In the genomic region with DNA sequence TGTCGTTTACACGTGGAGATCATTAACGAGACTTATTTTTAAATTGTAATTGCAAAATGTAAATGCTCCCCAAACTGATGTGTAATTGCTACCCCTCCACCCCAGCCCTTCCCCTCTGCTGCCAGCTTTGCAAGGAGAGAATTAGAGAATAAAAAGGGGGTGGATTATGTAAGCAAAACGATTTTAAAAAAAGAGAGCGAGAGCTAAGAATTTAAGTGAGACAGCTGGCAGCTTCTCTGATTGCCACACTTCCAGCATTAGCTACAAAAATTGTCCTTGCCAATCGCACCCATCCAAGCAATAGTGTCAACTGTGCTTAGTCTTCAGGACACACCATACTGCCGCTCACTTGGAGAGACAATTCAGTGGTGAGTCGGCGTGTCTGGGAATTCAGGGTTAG, we compare ENCODE assay signal across 17 mouse cellular contexts.
A peak's percentile ranks its signal among the peaks of the same experiment; 100 is the strongest.
DNase-seq lines count a peak whose midpoint lies in the region; ATAC-seq and TF ChIP-seq lines count a peak whose summit lies in the region.
"Had no signal": no experiment of that assay in that cellular context is flagged by ENCODE, and none has a peak within 500 bp of the region (broad histone marks: within the 10 kb centered on the region; RNA-seq: fewer than 3 reads in every experiment).

No protein-coding gene starts in this region.

- H3K27me3 ChIP-seq in forebrain, embryonic 15.5 days: no peaks in the 10 kb centered on the region
- H3K27me3 ChIP-seq in forebrain, embryonic 10.5 days (ENCODE audit: poor library complexity, severe bottlenecking): no peaks in the 10 kb centered on the region
- no peaks in the 10 kb centered on the region for H3K27me3 ChIP-seq in midbrain, embryonic 15.5 days (replicated peaks)
- H3K27me3 ChIP-seq in midbrain, embryonic 10.5 days (ENCODE audit: low read depth, poor library complexity, severe bottlenecking): no peaks in the 10 kb centered on the region
- H3K27me3 ChIP-seq: midbrain, embryonic 12.5 days had no signal

- no peak for TF ChIP-seq CTCF in olfactory bulb, adult 2 months (IDR thresholded peaks at IDR 0.05; ENCODE audit: insufficient read depth, low read depth, low read length)
- TF ChIP-seq CTCF in gastrocnemius, adult 2 months (IDR thresholded peaks at IDR 0.05): no peak

- H3K27ac ChIP-seq in forebrain, embryonic 15.5 days (replicated peaks): peak overlapping the region; percentile 55
- H3K27ac ChIP-seq in forebrain, embryonic 10.5 days: no peak overlapping the region
- H3K27ac ChIP-seq in midbrain, embryonic 15.5 days: 0 out of 2 replicates have a peak overlapping the region, but pooled peaks have one; percentile 32
- no peak overlapping the region for H3K27ac ChIP-seq in midbrain, embryonic 10.5 days (replicated peaks)
- H3K27ac ChIP-seq in olfactory bulb, adult 2 months (ENCODE audit: insufficient read depth, low read depth, low read length): peak overlapping the region; percentile 59; the same call in 1 of the 2 replicates
- H3K27ac ChIP-seq in gastrocnemius, adult 2 months: no peak overlapping the region
- H3K27ac ChIP-seq: hindbrain, postnatal 0 days; midbrain, embryonic 12.5 days had no signal

- H3K9me3 ChIP-seq in forebrain, embryonic 15.5 days: no peaks in the 10 kb centered on the region
- no peaks in the 10 kb centered on the region for H3K9me3 ChIP-seq in forebrain, embryonic 10.5 days
- H3K9me3 ChIP-seq in midbrain, embryonic 15.5 days: no peaks in the 10 kb centered on the region
- H3K9me3 ChIP-seq in midbrain, embryonic 10.5 days (replicated peaks): no peaks in the 10 kb centered on the region
- H3K9me3 ChIP-seq: midbrain, embryonic 12.5 days had no signal

- 0 out of 2 replicates have a peak, but pooled peaks have one; percentile 41 for ATAC-seq in forebrain, embryonic 15.5 days (replicated peaks)
- ATAC-seq in midbrain, embryonic 15.5 days (replicated peaks): no peak
- ATAC-seq: hindbrain, postnatal 0 days had no signal

- peaks cover 17% of the 10 kb centered on the region for H3K4me1 ChIP-seq in forebrain, embryonic 15.5 days
- H3K4me1 ChIP-seq in forebrain, embryonic 10.5 days: peaks cover 8% of the 10 kb centered on the region; the same call in 1 of the 2 replicates
- H3K4me1 ChIP-seq in midbrain, embryonic 15.5 days: peaks cover 5% of the 10 kb centered on the region; the same call in 1 of the 2 replicates
- H3K4me1 ChIP-seq in midbrain, embryonic 10.5 days: no peaks in the 10 kb centered on the region
- peaks cover 6% of the 10 kb centered on the region for H3K4me1 ChIP-seq in olfactory bulb, adult 2 months (ENCODE audit: control insufficient read depth, insufficient read depth, low read length)
- H3K4me1 ChIP-seq: midbrain, embryonic 12.5 days had no signal

- no peak overlapping the region for H3K9ac ChIP-seq in forebrain, embryonic 15.5 days (replicated peaks)
- H3K9ac ChIP-seq in midbrain, embryonic 15.5 days: no peak overlapping the region
- H3K9ac ChIP-seq: lung, embryonic 14.5 days; midbrain, embryonic 12.5 days had no signal

- WGBS in forebrain, embryonic 15.5 days: 37% methylated on average over 9 of the region's 9 CpGs
- WGBS in forebrain, embryonic 10.5 days: 90% methylated on average over 9 of the region's 9 CpGs
- 78% methylated on average over 9 of the region's 9 CpGs for WGBS in midbrain, embryonic 15.5 days
- 92% methylated on average over 9 of the region's 9 CpGs for WGBS in midbrain, embryonic 10.5 days
- 26% methylated on average over 9 of the region's 9 CpGs for WGBS in olfactory bulb, adult 2 months

- no peak overlapping the region for H3K4me3 ChIP-seq in forebrain, embryonic 15.5 days
- no peak overlapping the region for H3K4me3 ChIP-seq in forebrain, embryonic 10.5 days
- no peak overlapping the region for H3K4me3 ChIP-seq in midbrain, embryonic 15.5 days
- no peak overlapping the region for H3K4me3 ChIP-seq in midbrain, embryonic 10.5 days
- H3K4me3 ChIP-seq in olfactory bulb, adult 2 months (ENCODE audit: insufficient read depth, low read depth, low read length): no peak overlapping the region
- no peak overlapping the region for H3K4me3 ChIP-seq in gastrocnemius, adult 2 months
- H3K4me3 ChIP-seq: midbrain, embryonic 12.5 days had no signal

- no peak for DNase-seq in forebrain, embryonic 10.5 days (ENCODE audit: extremely low spot score, low spot score)
- no peak for DNase-seq in midbrain, embryonic 10.5 days (ENCODE audit: low spot score)
- DNase-seq in layer of hippocampus, adult 9-10 months (ENCODE audit: low spot score): peak; percentile 39
- DNase-seq in adrenal gland, adult 18-20 months (ENCODE audit: low spot score in 2 of 2): no peak
- no peak for DNase-seq in gastrocnemius, adult 2 months
- DNase-seq: adrenal gland, adult 2 months; cerebellum, postnatal 25 days; heart, adult 18-20 months; heart, postnatal 10 days; kidney, adult 8-10 months; liver; lung, embryonic 14.5 days had no signal

- intact Hi-C loops in gastrocnemius, adult 2 months (cut with DNase I): no loop called here

- H3K4me2 ChIP-seq in forebrain, embryonic 15.5 days (replicated peaks): no peak overlapping the region
- no peak overlapping the region for H3K4me2 ChIP-seq in midbrain, embryonic 15.5 days
- H3K4me2 ChIP-seq: lung, embryonic 14.5 days; midbrain, embryonic 12.5 days had no signal

- TF ChIP-seq POLR2A in olfactory bulb, adult 2 months (IDR thresholded peaks at IDR 0.05; ENCODE audit: insufficient read depth, low read depth, low read length): no peak

- H3K36me3 ChIP-seq in forebrain, embryonic 15.5 days: no peaks in the 10 kb centered on the region
- H3K36me3 ChIP-seq in forebrain, embryonic 10.5 days (replicated peaks): peaks cover 31% of the 10 kb centered on the region
- no peaks in the 10 kb centered on the region for H3K36me3 ChIP-seq in midbrain, embryonic 15.5 days (replicated peaks)
- H3K36me3 ChIP-seq in midbrain, embryonic 10.5 days: peaks cover 37% of the 10 kb centered on the region
- H3K36me3 ChIP-seq: midbrain, embryonic 12.5 days had no signal

Comparison
In these comparisons a context has a peak if more than half of its experiments do, and no peak if none do; other contexts are left out.
1. H3K27ac ChIP-seq: peak in forebrain, embryonic 15.5 days (single experiment), midbrain, embryonic 15.5 days (single experiment) and olfactory bulb, adult 2 months (single experiment); none in forebrain, embryonic 10.5 days (single experiment), midbrain, embryonic 10.5 days (single experiment) and gastrocnemius, adult 2 months (single experiment).